Mouse (Mus musculus) heart, embryonic 15.5 days (tissue): ENCODE results near the gene Cd34. TPM values are rescaled to one million over a fixed set of nuclear protein-coding genes. Genes with fewer than 3 reads are reported as not detected.

Experiments
- ATAC-seq: fragments of 200-750 bp; cut with Nextera tagmentation; replicated peaks from 2 replicates; pipeline ENCODE4 v1.8.0; 2017; ENCODE audit warnings: low read depth, moderate TSS enrichment; ENCODE audit not compliant: insufficient number of reproducible peaks, insufficient read depth, low FRiP score
- H3K27ac ChIP-seq: fragments of 300-500 bp; sonication (generic); 2 replicates; pipeline ENCODE4 v1.5.1; 2015; ENCODE audit warnings: mild to moderate bottlenecking, inconsistent platforms
- H3K27me3 ChIP-seq: fragments of 300-500 bp; sonication (generic); 2 replicates; pipeline ENCODE4 v1.6.1; 2015; ENCODE audit warnings: inconsistent platforms
- H3K36me3 ChIP-seq: fragments of 300-500 bp; sonication (generic); 2 replicates; pipeline ENCODE4 v1.6.1; 2015; ENCODE audit warnings: mild to moderate bottlenecking, inconsistent platforms
- H3K4me1 ChIP-seq: fragments of 300-500 bp; sonication (generic); replicated peaks from 2 replicates; pipeline ENCODE4 v1.6.1; 2015; ENCODE audit warnings: inconsistent platforms
- H3K4me2 ChIP-seq: fragments of 300-500 bp; sonication (generic); 2 replicates; pipeline ENCODE4 v1.6.1; 2015; ENCODE audit warnings: inconsistent platforms, mild to moderate bottlenecking, moderate library complexity
- H3K4me3 ChIP-seq: fragments of 300-500 bp; sonication (generic); 2 replicates; pipeline ENCODE4 v1.5.1; 2015; ENCODE audit warnings: mild to moderate bottlenecking, inconsistent platforms
- H3K9ac ChIP-seq: fragments of 300-500 bp; sonication (generic); 2 replicates; pipeline ENCODE4 v1.6.1; 2015; ENCODE audit warnings: mild to moderate bottlenecking, inconsistent platforms
- H3K9me3 ChIP-seq: fragments of 300-500 bp; sonication (generic); replicated peaks from 2 replicates; pipeline ENCODE4 v1.6.1; 2016; ENCODE audit warnings: inconsistent platforms
- WGBS: fragments of 180-500 bp; shearing (Covaris S2); methylation state at CpG from one replicate; pipeline ENCODE4 v1.1.7; 2015; ENCODE audit warnings: mixed read lengths; 5-methylcytosine and 5-hydroxymethylcytosine counted together
- polyA plus RNA-seq: library from polyadenylated mRNA; unstranded; fragments of >200 nt; fragmentation: Nextera tagmentation; extraction: Ambion mirVana; gene quantifications from 2 replicates; pipeline ENCODE4 v1.2.1, GENCODE M21; 2015

The Cd34 gene
- polyA plus RNA-seq, 1 experiment from 2014 or later = 111 TPM

DNA sequence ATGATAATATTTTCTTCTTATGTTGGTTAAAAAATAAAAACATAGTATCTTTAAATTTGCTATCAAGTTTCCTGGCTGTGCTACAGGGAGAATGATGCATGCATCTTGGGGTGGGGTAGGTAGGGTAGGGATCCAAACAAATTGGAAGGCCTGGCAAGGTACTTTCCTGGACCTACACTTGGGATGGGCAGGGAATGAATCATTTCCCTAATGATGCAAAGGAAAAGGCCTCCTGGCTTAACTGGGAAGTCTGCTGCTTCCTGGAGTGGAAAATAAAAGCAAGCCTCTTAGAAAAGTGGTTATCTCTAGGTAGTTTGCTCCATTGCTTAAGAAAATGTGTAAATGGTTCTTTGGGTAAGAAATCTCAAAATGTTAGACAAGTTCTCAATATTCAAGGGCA lies 2.9 kb downstream of the Cd34 start:
- H3K9me3 ChIP-seq = no peaks in the 10 kb centered on the region
- H3K27ac ChIP-seq = peak overlapping the region; percentile 62
- no peak for ATAC-seq
- H3K4me3 ChIP-seq = no peak overlapping the region
- no peak overlapping the region for H3K9ac ChIP-seq
- H3K4me1 ChIP-seq = peaks cover 7% of the 10 kb centered on the region
- no peaks in the 10 kb centered on the region for H3K36me3 ChIP-seq
- H3K4me2 ChIP-seq = peak overlapping the region; percentile 29
- H3K27me3 ChIP-seq = 0 out of 2 replicates have a peak, but pooled peaks cover 3% of the 10 kb centered on the region

DNA sequence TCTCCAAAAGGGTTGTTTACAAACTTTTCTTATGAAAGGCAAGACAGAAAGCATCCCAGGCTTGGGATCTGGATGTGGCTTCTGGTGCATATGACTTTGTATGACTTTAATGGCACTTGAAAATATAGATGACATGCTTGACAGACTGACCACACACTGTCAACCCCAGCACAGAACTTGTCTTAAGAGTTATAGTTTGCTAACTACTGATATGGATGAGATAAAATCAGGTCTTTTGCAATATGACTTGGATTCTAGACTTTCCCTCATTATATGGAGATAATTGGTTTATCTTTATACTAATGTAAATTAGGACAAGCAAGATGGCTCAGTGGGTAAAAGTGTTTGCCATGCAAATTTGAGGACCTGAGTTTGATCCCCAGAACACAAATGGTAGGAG lies 4.3 kb downstream of the Cd34 start:
- H3K4me2 ChIP-seq = 0 out of 2 replicates have a peak overlapping the region, but pooled peaks have one; percentile 29
- H3K36me3 ChIP-seq = no peaks in the 10 kb centered on the region
- H3K4me1 ChIP-seq = peaks cover 7% of the 10 kb centered on the region
- 0 out of 2 replicates have a peak, but pooled peaks cover 3% of the 10 kb centered on the region for H3K27me3 ChIP-seq
- ATAC-seq = no peak
- no peak overlapping the region for H3K27ac ChIP-seq
- no peaks in the 10 kb centered on the region for H3K9me3 ChIP-seq
- H3K4me3 ChIP-seq = no peak overlapping the region
- H3K9ac ChIP-seq = no peak overlapping the region

DNA sequence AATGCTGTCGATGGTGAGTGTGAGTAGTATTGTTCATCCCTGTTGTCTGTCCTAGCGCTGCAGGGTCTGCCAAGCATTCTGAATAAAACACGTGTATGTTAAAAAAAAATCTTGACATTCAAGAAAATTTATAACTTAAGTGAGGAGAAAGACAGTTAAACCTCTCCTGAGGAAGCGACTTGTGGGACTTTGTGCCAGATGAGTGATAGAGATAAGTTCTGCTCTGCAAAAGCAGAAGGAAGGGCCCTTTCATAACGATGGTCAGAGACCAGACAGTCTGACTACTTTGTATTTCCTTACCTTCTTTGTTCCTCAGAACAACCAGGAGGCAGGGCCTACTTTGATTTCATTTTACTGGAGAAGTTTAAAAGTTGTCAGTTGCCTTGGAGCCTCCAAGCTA lies 4.9 kb downstream of the Cd34 start:
- H3K4me2 ChIP-seq = no peak overlapping the region
- H3K9me3 ChIP-seq = no peaks in the 10 kb centered on the region
- H3K27ac ChIP-seq = peak overlapping the region; percentile 16; the same call in 1 of the 2 replicates
- 0 out of 2 replicates have a peak, but pooled peaks cover 3% of the 10 kb centered on the region for H3K27me3 ChIP-seq
- 64% methylated on average over 5 of the region's 5 CpGs for WGBS
- H3K9ac ChIP-seq = no peak overlapping the region
- ATAC-seq = no peak
- no peak overlapping the region for H3K4me3 ChIP-seq
- no peaks in the 10 kb centered on the region for H3K36me3 ChIP-seq
- H3K4me1 ChIP-seq = peaks cover 7% of the 10 kb centered on the region

DNA sequence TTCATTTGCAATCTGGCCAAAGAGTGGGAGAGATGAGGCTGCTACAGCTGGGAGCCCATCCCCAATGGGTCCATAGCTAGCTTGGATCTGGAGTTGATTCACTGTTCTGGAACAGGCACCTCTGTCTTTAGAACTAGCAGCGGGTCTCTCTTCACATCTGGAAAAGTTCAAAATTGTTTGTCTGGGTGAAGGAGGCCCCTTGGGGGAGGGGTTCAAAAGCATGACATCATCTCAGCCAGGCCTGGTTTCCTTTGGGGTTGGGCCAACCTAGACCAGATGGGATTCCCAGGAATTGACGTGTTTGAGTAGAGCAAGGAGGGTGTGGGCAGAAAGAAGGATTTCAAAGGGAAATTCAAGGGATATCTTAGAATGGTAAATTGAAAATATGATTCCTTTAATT lies 6.8 kb downstream of the Cd34 start:
- no peak for ATAC-seq
- no peak overlapping the region for H3K4me2 ChIP-seq
- no peaks in the 10 kb centered on the region for H3K9me3 ChIP-seq
- WGBS = 37% methylated on average over 2 of the region's 2 CpGs
- H3K4me1 ChIP-seq = peaks cover 7% of the 10 kb centered on the region
- no peak overlapping the region for H3K9ac ChIP-seq
- H3K27ac ChIP-seq = no peak overlapping the region; the same call in 1 of the 2 replicates
- no peak overlapping the region for H3K4me3 ChIP-seq
- no peaks in the 10 kb centered on the region for H3K36me3 ChIP-seq
- no peaks in the 10 kb centered on the region for H3K27me3 ChIP-seq

DNA sequence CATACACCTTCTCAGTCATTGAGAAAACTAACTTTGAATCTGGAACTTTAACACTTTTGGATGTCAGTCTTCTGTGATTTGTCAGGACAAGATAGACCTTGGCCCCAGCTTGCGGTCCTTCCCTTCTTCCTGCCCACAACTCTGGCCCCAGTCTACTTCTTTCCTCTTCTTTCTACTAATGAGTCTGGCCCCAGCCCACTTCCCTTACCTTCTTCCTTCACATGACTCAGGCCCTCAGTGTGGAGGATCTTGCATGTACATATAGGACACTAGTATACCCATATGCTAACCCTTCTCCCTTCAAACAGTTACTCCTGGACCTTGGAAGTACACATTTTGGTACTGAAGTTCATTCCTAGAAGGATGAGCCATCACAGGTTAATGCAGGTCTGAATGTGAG lies 7.8 kb downstream of the Cd34 start:
- H3K27ac ChIP-seq = no peak overlapping the region
- 52% methylated on average over 1 of the region's 1 CpGs for WGBS

DNA sequence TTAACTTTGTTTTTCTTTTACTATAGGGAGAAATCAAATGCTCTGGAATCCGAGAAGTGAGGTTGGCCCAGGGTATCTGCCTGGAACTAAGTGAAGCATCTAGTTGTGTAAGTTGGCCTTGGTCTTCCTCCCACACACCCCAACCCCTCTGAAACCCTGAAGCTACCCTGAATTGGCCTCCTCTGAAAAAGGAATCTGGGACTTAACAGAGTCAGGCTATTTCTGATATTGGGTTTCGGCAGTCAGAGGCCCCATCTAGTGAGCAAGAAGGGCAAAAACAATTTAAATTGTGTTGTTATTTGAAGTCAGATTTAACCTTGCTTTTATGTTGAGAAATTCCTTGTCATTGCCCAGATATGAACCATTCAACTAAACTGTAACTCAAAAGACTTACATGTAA lies 12.3 kb downstream of the Cd34 start:
- H3K4me2 ChIP-seq = no peak overlapping the region
- peaks cover 9% of the 10 kb centered on the region for H3K4me1 ChIP-seq
- no peak for ATAC-seq
- H3K27ac ChIP-seq = no peak overlapping the region
- no peaks in the 10 kb centered on the region for H3K9me3 ChIP-seq
- no peak overlapping the region for H3K9ac ChIP-seq
- no peaks in the 10 kb centered on the region for H3K27me3 ChIP-seq
- no peaks in the 10 kb centered on the region for H3K36me3 ChIP-seq
- H3K4me3 ChIP-seq = no peak overlapping the region
- 25% methylated on average over 2 of the region's 2 CpGs for WGBS

More for the DNA sequence above, 7.8 kb downstream of the Cd34 start:
- H3K9ac ChIP-seq = no peak overlapping the region
- H3K36me3 ChIP-seq = no peaks in the 10 kb centered on the region
- no peak overlapping the region for H3K4me3 ChIP-seq
- H3K9me3 ChIP-seq = no peaks in the 10 kb centered on the region
- ATAC-seq = no peak
- no peak overlapping the region for H3K4me2 ChIP-seq
- H3K27me3 ChIP-seq = no peaks in the 10 kb centered on the region
- H3K4me1 ChIP-seq = peaks cover 9% of the 10 kb centered on the region

DNA sequence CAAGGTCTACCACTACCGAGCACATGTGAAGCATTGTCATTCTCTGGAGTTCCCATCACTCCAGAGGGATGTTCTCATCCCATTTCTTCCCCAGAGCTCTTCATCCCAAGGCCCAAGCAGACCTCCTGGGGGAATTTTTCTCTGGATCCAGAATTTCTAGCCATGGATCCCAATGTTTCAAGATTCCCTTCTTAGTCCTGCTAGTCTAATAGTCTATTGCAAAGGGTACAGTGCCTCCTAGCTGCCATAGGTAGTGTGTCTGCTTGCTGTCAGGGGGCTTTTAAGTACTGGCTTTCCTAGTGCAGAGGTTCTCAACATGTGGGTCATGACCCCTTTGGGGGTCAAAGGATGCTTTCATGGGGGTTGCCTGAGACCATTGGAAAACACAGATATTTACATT lies 14.3 kb downstream of the Cd34 start:
- Histone ChIP-seq H3K4me3 (no peak overlapping the region), H3K36me3 (no peaks in the 10 kb centered on the region), H3K9me3 (no peaks in the 10 kb centered on the region), H3K4me2 (no peak overlapping the region), H3K27me3 (no peaks in the 10 kb centered on the region), H3K4me1 (peaks cover 9% of the 10 kb centered on the region), H3K9ac (no peak overlapping the region), H3K27ac (no peak overlapping the region)
- ATAC-seq = no peak
- WGBS = 71% methylated on average over 1 of the region's 1 CpGs

DNA sequence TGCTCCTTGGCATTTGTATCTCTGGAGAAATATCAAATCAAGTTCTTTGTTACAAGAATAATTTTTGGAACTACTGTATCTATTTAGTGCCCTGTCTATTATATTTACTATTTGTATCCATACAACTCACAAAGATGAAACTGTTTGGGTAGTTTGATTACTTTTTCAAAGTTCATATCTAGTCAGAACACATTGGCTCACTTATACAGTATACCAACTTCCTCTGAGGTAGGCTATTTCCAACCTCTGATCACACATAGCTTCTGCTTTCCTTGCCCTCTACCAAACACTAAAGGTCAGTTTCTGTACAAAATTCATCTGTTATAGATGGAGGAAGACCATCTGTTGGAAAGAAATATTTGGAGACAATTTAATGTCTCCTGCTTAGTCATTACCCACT lies 16.1 kb downstream of the Cd34 start:
- H3K4me3 ChIP-seq = no peak overlapping the region
- H3K4me1 ChIP-seq = peaks cover 3% of the 10 kb centered on the region
- H3K9ac ChIP-seq = no peak overlapping the region
- no peaks in the 10 kb centered on the region for H3K27me3 ChIP-seq
- ATAC-seq = no peak
- H3K36me3 ChIP-seq = no peaks in the 10 kb centered on the region
- H3K27ac ChIP-seq = no peak overlapping the region
- H3K9me3 ChIP-seq = no peaks in the 10 kb centered on the region
- H3K4me2 ChIP-seq = no peak overlapping the region

DNA sequence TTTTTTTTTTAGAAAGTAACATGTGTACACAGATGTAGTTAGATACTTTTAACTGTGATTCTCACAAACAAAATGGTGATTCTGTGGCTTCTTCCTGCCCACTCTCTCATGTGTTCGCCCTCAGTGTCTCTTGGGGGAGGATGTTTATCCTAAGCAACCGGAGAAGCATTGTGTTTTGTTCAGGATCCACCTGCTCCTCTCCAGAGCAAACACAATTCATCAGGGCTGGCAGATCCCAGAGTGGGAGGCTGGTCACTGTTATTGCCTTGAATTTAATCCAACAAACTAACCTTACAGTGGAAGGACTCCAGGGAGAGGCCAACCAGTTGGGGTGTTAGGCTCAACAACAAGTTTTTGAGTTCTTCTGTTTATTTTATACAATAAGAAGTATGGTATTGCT lies 17.1 kb downstream of the Cd34 start:
- Histone ChIP-seq H3K9me3 (no peaks in the 10 kb centered on the region), H3K4me3 (no peak overlapping the region), H3K36me3 (no peaks in the 10 kb centered on the region), H3K27me3 (no peaks in the 10 kb centered on the region), H3K4me1 (peaks cover 2% of the 10 kb centered on the region), H3K27ac (no peak overlapping the region), H3K4me2 (no peak overlapping the region), H3K9ac (no peak overlapping the region)
- 45% methylated on average over 2 of the region's 2 CpGs for WGBS
- ATAC-seq = no peak

DNA sequence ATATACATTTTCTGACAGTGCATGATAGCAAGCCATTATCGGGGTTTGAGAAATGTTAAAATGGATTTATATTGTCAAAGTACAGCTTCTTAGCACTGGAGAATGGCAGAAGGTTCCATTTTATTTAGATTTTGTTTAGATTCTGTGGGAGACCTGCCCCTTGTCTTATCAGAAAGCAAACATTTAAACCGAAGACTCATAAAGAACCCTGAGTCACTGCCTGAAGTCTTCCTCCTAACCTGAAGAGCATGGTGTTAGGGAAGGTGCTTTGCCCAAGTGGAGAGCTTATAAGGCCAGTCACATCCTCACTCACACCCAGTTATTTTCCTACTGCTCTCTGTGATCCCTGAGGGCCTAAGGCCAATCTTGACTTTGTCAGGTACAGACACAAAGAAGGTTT lies 18.4 kb downstream of the Cd34 start:
- Histone ChIP-seq H3K4me2 (no peak overlapping the region), H3K27ac (no peak overlapping the region), H3K27me3 (no peaks in the 10 kb centered on the region), H3K4me3 (no peak overlapping the region), H3K9me3 (no peaks in the 10 kb centered on the region), H3K9ac (no peak overlapping the region), H3K36me3 (no peaks in the 10 kb centered on the region), H3K4me1 (no peaks in the 10 kb centered on the region)
- WGBS = 59% methylated on average over 2 of the region's 2 CpGs
- ATAC-seq = no peak

DNA sequence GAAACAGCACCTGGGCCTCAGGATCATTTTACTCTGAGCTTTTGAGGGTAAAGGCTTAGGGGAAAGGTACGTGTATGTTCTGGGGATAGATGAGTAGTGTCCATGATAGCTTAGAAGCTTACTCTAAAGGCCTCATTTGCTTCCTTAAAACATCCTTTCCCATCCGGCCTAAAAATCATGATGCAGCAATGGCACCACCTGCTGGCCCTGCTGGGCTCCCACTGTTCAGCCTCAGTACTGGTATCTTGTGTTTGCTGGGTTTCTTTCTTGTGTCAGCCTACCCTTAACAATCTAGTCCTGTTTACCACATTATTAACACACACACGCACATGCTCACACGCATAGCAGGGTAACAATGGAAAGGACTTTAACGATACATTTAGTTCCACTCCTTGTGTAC lies 23.6 kb downstream of the Cd34 start:
- Histone ChIP-seq H3K4me3 (no peak overlapping the region), H3K4me1 (no peaks in the 10 kb centered on the region), H3K27me3 (no peaks in the 10 kb centered on the region), H3K36me3 (no peaks in the 10 kb centered on the region), H3K4me2 (no peak overlapping the region), H3K9ac (no peak overlapping the region), H3K27ac (no peak overlapping the region), H3K9me3 (no peaks in the 10 kb centered on the region)
- no peak for ATAC-seq
- 36% methylated on average over 5 of the region's 5 CpGs for WGBS

DNA sequence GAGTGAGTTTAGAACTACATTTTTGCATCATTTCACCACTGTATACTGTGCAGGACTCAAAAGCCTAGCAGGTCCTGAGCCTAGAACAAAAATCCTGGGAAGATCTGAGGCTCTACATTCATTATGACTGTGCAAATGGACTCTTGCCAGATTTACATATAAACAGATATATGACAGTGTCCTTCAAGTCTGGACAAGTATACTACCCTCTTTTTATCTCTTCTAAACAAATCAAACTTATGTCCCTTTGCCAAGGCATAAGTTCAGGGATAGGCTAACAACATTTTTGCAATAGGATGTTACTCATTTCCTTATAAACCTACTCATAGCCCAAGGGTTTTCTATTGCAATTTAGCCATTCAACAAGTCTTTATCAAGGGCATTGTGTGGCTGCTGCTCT lies 24.1 kb downstream of the Cd34 start:
- H3K9ac ChIP-seq = no peak overlapping the region
- H3K4me2 ChIP-seq = no peak overlapping the region
- H3K4me3 ChIP-seq = no peak overlapping the region
- no peaks in the 10 kb centered on the region for H3K36me3 ChIP-seq
- H3K4me1 ChIP-seq = no peaks in the 10 kb centered on the region
- no peak overlapping the region for H3K27ac ChIP-seq
- H3K9me3 ChIP-seq = no peaks in the 10 kb centered on the region
- no peaks in the 10 kb centered on the region for H3K27me3 ChIP-seq
- no peak for ATAC-seq

DNA sequence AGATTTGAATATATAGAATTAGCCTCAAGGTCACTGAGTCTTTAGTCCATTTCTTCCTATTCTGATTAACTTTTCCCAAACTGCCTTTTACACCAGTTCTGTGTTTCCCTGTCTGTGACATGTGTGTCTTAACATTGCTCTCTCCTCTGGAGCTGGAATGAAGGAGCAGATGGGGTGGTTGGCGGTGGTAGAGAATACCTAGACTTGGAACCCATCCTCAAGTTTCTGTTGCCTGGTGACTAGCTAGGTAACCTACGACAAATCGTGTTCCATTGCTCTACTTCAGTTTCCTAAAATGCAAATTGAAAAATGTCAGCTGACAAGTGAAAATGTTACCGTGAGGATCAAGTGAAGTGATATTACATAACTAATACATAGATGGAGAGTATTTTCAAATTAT lies 33.4 kb downstream of the Cd34 start:
- 86% methylated on average over 4 of the region's 4 CpGs for WGBS
- no peak overlapping the region for H3K9ac ChIP-seq
- no peak overlapping the region for H3K27ac ChIP-seq
- no peak overlapping the region for H3K4me3 ChIP-seq
- no peaks in the 10 kb centered on the region for H3K27me3 ChIP-seq
- no peak overlapping the region for H3K4me2 ChIP-seq
- no peaks in the 10 kb centered on the region for H3K36me3 ChIP-seq
- no peaks in the 10 kb centered on the region for H3K9me3 ChIP-seq
- no peak for ATAC-seq
- H3K4me1 ChIP-seq = peaks cover 5% of the 10 kb centered on the region
